Mouse (Mus musculus) neutrophil, adult 83 days (primary cell): Measurements from ENCODE around the gene Fam118a. TPM values are rescaled to one million over a fixed set of nuclear protein-coding genes. Genes with fewer than 3 reads are reported as not detected.

Source experiments
- total RNA-seq, 2 experiments: library from RNA; stranded (reverse); gene quantifications; one replicate each; pipeline ENCODE4 v1.2.4; 2023

Fam118a gene
- 1 to 10 TPM; 6.0 to 6.3 TPM for total RNA-seq

DNA sequence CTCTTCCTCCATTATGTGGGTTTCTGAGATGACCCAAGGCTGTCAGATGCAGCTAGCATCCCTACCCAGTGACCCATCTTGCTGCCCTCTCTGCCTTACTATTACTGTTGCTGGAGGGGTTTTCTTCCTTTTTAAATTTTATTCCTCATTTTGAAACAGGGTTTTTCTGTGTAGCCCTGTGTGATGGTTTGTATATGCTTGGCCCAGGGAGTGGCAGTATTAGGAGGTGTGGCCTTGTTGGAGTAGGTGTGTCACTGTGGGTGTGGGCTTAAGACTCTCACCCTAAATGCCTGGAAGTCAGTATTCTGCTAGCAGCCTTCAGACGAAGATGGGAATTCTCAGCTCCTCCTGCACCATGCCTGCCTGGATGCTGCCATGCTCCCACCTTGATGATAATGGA is at the start of gene Fam118a:
Gene Fam118a, plus strand, starts transcription at position 301 of the 400 bp plus-strand sequence.

DNA sequence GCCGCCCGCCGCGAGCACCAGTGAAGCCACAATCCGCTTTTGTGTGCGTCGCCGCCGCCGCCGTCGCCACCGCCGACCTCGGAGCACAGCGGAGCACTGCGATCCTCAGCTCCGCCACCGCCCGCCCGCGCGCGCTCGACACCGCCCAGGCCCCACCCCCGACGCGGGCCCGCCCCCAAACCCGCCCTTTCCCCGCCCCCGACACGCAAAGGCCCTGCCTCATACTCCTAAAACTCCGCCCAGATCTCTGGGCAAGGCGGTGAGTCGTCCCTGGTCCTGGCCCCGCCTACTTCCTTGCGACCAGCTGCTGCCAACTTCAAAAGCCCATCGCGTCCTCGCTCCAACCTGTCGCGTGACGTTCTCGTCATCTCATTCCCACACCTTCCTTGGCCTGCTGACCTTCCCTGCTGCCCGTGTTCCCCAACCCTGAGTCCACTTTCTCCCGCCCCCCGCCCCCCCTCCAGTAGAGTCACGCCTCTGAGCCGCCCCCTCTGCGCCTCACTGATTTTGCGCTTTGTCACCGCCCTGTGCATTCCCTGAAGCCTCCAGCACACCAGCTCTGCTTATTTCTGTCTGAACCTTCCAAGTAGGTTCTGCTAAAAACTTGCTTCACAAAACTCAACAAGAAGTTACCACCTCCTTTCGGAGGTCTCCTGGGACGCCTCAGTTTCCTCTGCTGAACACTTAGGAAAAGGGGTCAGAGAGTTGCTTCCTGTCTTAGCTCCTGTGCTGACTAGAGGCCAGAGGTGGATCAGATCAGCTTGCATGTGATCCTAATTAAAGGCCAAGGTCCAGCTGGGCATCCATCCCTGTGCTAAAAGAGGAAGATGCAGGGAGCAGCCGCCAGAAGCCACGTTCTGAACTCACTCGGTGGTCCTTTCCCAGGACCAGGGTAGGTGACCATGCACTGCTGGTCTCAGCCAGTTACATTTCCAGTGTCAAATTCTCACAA is 40.6 kb upstream of the Fam118a start, which contains the start of gene 5031439G07Rik:
Gene 5031439G07Rik, minus strand, starts transcription at position 678 of the 952 bp plus-strand sequence.

DNA sequence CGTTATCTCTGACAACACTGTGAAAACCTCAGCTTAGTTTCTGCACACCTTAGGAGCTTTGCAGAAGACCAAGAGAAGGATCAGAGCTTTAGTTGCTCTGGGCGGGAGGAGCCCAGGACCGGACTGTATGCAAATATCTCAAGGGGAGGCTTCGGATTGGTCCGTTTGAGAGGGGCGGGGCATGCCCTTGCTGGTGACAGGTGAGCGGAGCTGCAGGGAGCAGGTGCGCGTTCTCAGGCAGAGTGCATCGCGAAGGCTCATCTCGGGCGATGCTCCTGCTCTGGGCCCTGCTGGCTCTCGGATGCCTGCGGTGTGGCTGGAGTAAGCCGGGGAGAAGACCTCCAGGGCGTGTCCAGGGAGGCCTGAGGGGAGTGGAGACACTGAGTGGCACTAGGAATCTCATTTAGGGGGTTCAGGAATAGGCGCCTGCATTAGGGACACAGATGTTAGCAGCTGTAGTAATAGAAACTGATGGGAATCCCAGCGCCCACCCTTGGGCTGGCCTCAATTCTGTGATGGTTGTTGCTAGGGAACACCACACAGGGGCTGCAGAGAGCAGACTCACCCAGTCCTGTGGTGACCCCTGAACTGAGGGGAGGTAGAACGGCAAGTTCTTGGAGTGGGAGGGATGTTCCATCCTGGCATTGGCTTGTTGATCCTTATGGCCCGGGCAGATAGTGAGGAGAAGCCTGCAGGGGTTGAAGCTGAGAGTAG is 11.6 kb upstream of the Fam118a start, which contains the start of gene Upk3a:
Gene Upk3a, plus strand, starts transcription at position 191 of the 714 bp plus-strand sequence.

Other genes with a start within 250 kb of the Fam118a start
- 1 to 10 TPM; 1.2 to 1.6 TPM for gene Phf21b, start 172.9 kb upstream of the Fam118a start, total RNA-seq
- gene Gm29666, start 108.9 kb upstream of the Fam118a start, total RNA-seq: under 1 TPM; 0.20 to 0.26 TPM
- gene Nup50, start 105.5 kb upstream of the Fam118a start, total RNA-seq: 10 to 100 TPM; 38.7 to 43.4 TPM
- gene 5031439G07Rik, start 40.4 kb upstream of the Fam118a start, total RNA-seq: 10 to 100 TPM; 62.6 to 83.3 TPM
- gene Upk3a, start 11.8 kb upstream of the Fam118a start, total RNA-seq: not detected
- gene Smc1b, start 103.0 kb downstream of the Fam118a start, total RNA-seq: not detected
- not detected for gene Ribc2, start 103.1 kb downstream of the Fam118a start, total RNA-seq
- 1 to 10 TPM; 2.8 to 3.1 TPM for gene Fbln1, start 177.0 kb downstream of the Fam118a start, total RNA-seq